Mouse (Mus musculus) thymus, adult 18-20 months (tissue): ENCODE data around the gene Psd.
A peak's percentile ranks its signal among the peaks of the same experiment; 100 is the strongest.

ENCODE experiments used
- DNase-seq, 2 experiments: peaks; one replicate each; pipeline ENCODE4 v3.0.0; 2022; ENCODE audit warnings: mixed read lengths in 2 of 2

The Psd gene

DNA sequence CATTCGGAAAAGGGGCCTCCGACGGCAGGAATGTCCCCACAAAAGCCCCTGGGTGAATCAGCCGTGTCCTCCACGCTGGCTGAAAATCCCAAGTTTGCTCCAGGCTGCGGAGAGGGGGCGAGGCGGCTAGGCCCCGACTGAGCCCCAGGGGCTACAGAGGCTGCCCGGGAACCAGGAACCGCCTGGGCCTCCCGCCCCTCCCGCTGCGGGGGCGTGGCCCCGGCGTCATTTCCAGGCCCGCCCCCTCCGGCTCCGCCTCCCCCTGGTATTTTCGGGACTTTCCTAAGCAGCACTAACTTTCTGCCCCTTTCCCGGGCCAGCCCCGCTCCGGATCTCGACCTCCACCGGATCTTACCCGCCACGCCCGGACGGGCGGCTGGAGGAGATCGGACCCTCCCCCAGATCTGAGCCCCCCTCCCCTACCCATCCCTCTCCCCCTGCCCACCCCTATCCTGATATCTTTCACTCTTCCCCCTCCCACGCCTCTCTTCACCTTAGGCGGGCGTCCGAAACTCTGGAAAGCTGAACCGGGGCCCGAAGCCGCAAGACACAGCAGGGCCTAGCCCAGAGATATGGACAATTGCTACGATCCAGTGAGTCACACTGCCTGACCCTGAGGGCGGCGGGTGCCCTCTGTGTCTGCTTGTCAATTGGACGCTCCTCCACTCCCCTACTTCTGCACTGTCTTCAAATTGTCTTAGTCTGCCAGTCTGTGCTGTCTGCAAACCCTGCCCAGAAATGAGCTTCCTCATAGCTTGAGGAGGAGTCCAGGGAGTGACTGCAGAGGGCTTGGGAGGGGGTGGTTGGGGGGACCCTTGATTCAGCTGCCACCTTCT lies 21.3 kb downstream of the Psd start:
- peak; percentile 82 to 84 for DNase-seq

DNA sequence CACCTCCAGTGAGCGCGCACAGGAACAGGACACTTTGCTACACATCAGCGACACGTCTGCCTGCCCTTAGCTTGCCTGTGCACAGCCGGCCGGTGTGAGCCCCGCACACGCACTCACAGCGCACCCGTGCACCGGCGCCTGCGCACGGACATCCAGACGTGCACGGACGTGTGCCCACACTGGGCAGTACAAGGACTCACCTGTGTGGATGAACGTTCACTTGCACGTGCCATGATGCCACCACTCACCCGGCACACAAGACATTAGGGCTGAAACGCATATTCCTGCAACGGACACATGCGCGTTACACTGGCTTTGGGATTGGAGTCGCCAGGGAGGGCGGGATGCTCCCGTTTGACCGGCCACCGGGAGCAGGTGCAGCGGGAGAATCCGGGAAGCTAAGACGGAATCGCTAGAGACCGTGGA lies 22.0 kb downstream of the Psd start:
- DNase-seq: no peak

DNA sequence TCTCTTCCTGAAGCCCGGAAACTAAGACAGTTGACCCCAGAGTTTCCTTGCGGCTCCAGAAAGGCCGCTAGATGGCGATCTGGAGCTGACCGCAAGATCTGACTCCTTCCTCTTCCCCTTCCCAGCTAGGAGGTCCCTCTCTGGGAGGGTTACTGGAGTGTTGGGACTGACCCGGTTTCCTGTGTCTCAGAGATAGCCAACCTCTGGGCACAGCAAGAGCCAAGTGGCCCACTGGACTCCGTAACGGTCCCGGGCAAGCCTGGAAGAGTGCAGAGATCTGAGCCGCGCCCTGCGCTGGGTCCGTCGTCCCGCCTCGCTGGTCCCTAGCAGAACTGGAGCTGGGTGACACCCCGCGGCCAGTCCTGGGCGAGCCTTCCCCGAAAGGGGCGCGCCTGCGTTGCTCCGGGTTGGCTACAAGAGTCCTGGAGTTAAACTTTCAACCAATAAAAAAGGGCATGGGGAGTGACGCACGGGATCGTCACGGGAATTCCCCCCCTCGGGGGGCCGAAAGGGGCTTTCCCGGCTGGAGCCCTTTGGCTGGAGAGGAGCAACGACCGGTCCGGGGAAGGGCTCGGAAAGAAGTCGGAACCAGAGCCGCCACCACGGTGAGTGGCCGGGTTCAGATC lies 22.6 kb downstream of the Psd start, which contains the start of gene Nfkb2:
TSS of gene Nfkb2 (plus strand) at position 105 of the 626 bp plus-strand sequence.
- peak; percentile 84 to 89 for DNase-seq

DNA sequence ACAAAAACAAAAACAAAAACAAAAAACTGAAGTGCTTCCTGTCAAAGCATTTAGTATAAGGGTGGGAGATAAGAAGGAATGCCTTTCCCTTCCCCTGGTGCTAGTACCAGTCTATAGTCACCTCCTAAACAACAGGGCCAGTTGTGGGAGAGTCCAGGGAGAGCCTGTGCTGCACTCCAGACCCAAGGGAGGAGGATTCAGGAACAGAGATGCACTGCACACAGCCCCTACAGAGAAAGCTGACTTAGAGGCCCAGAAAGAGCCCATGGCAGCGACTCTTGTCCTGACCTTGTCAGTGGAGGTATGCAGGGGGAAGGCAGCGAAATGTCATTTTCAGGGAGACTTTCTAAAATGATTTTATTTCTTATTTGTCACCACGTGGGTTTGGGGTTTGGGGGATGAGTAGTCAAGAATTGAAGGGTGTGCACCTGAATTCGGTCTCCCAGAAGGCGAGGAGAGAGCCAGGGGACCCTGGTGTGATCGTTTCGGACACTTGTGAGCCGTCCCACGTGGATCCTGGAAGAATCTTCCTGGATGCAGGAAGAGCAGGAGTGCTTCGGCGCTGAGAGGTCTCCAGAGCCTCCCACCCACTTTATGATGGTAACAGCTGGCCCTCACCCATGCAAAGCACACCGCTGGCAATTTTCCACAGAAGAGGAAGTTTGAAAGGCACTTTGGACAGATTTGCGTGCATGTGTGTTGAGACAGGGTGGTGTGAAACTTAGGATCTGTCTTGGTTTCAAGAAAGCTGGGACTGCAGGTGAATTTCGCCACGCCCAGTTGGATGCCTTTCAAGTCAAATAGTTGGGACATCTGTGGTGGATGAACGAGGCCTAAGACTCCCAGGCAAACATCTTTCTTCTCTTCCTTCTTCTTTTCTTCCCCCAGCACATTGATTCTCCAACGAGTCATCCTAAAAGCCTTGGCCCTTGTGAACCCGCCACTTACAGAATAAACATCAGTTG lies 23.4 kb downstream of the Psd start:
- no peak for DNase-seq

DNA sequence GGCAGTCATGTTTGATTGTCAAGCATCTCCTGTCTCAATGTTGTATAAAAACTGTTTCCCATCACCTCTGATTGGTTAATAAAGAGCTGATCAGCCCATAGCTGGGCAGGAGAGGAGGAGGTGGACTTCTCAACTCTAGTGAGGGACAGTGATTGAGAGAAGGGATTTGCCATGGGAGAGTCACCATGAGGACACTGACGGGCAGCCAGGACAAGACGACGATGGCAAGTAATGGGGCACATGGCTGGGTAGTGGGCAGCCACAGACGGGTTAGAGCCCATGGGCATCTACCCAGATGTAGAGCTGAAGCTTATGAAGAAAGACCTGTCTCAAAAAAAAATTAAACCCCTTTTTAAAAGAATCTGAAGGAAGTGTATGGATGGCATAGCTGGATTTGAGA lies 24.4 kb downstream of the Psd start:
- DNase-seq: no peak

DNA sequence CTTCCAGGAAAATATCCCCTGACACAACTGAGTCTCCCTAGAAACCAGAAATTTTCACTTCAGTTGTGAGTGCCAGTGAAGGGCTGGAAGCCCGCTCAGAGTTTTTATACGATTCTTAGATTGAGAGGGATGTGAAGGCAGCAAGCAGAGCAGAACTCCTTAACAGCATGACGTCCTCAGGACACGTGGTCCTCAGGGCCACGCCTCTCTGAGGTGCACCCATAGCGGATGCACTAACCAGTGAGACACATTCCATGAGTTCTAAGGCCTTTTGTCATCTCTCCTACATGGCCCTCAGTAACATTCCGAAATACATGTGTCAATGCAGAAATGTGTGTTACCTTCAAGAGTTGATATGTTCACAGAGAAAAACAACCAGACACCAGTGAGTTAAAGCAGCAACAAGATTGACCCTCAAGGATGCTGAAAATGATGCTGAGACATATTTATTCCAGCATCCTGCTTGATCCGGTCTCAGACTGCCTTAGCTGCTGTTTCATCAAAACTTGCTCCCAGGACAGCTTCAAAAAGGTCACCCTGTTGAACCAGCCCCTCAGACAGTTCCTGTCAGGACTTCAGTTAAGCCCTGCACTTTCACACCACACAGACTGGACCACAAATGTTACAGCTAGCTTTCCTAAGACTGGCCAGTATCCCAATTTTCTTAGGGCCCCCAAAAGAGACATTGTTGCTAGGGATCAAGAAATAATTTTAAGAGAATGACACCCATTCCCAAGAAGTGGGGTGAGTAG lies 26.5 kb downstream of the Psd start:
- no peak for DNase-seq

DNA sequence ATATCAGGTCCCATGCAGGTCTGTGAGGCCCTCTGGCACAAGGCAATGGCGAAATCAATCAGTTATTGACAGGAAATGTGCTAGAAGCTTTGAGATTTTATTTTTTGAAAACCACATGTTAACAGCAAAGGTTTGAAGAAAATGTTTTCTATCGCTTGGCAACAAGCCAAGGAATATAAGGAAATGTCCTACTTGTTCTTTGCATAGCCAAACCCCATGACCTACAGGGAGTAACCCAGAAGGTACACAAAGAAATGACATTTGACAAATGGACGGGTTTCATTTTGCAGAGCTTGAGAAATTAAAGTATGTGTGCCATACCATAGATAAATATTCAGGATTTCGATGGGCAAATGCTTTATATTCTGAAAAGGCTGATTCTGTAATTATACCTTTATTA lies 30.0 kb downstream of the Psd start:
- DNase-seq: no peak

DNA sequence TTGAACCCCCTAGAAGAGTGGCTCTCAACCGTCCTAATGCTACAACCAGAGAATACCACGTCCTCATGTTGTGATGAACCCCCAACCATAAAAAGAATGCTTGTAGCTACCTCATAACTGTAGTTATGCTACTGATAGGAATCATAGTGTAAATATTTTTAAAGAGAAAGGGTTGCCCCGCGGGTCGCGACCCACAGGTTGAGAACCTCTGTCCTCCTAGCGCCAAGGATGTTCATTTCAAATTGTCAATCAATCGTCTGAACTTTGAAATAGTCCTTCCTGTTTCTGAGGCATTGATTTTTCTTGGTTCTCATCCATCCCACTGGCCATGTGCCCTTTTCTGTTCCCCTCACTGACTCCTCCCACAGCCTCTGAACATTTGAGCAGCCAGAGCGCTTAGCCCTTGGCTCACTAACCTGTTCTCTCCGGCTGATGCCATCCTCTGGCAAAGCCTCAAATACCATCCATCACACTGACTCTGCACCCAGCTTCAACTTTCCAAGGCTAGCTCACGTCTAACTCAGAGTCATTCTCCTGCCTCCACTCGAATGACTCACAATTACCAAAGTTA lies 36.3 kb downstream of the Psd start:
- DNase-seq: no peak

DNA sequence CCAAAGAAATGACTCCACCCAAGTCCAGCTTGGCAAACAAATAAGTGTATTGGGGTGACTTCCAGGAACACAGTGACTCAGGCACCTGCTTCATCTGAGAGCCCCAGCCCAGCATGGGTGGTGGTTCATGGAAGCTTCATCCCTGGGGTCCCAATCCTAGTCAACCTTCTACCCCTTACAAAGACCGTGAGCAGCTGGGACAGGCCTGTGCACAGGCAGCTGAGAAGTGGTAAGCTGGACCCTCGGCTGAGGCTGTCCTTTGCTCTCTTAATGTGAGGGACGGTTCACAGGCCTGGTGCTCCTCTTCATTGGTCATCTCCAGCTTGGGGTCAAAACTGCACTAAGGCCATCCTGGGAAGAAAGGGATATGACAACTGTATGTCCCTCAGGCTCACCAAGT lies 39.4 kb downstream of the Psd start:
- no peak for DNase-seq

DNA sequence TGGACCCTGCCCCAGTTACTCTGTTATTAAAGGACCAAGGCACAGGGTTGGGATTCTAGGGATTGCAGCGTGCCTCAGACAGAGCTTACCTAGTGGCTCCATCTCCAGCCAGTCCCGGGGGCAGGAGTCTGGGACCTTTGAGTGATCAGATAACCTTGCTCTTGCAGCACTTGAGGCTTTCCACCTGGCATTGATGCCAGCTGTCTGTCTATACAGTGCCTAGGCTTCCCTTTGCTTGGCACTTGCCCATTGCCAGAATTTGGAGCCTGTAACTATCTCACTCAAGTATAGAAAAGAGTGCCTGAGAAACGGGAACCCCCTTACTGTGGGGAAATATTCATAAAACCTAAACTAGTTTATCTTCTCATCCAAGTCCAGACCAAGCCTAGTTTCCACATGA lies 40.0 kb downstream of the Psd start:
- no peak for DNase-seq

DNA sequence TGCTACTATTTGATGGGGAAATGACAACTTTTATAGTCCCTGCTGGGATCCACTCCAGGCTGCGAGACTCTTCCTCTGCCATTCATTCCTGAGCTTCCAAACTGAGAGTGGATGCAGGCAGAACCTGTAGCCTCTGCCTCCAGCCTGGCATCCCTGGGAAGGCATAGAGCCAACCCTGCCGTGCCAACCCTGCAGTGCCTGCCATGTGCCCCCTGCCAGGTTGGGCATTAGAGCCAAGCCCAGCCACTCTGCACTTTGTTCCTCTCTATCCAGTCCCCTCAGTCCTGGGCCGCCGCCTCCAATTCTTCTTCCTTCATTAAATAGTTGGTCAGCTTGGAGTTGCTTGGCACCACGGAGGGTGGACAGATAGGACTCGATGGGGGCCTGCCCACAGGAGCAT lies 40.9 kb downstream of the Psd start:
- no peak for DNase-seq

DNA sequence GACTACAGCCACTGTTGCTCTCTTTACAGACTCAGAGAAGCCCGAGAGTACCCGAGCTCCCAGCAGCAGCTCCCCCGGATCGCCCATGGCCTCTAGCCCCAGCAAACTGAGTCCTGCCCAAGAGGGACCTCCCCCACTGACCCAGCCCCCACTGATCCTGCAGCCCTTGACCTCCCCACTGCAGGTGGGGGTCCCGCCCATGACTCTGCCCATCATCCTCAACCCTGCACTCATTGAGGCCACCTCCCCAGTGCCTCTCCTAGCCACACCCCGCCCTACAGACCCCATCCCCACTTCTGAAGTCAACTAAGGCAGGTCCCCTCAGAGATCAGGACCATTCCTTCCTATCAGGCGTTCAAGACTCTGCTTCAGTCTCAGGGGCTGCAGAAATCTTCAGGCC lies 41.3 kb downstream of the Psd start:
- DNase-seq: no peak

DNA sequence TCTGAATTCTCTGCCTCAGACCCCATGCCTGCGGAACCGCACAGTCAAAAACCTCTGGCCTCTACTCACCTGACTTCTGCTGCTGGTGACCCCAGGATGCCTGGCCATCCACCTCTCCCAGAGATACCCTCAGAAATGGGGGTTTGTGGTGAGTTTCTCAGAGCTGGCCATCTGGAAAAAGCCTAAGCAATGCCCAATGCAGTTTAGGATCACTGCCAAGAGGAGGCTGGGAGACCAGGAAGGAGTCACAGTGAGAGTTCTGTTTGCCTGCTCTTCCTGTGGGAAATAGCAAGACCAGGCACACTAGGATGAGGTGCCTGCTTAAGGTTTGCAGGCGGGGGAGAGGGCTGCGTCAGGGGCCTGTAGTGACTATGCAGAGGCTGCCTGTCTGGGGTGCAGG lies 42.3 kb downstream of the Psd start:
- no peak for DNase-seq

DNA sequence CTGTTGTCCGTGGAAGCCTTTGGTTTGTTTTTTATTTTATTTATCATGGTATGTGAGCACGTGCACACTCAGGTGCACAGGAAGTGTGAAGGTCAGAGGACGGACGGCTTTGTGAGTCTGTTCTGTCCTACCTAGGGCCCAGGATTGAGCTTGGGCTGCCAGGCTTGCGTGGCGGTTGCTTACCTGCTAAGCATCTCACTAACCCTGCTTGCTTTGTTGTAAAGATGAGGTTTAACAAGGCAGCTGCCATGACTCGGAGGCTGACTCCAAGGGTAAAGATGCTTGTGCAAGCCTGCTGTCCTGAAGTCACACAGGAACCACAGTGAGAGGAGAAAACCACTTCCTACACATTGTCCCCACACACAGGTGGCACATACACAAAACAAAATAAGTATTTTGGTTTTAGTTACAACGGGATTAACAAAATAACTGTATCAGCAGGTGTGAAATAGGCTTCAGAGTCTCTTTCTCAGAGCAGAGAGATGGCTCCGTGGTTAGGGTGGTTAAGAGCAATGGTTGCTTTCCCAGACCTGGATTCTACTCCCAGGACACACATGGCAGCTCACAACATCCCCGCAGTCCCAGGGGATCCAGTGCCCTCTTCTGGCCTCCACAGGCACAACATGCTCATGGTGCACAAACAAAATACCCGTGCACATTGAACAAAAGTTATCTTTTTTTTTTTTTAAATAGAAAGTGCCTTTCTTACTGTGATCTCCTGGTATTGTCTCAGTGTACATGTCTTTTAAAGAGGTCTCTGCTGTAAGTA lies 44.7 kb downstream of the Psd start:
- peak in 1 of 2 experiments; percentile 45 for DNase-seq

DNA sequence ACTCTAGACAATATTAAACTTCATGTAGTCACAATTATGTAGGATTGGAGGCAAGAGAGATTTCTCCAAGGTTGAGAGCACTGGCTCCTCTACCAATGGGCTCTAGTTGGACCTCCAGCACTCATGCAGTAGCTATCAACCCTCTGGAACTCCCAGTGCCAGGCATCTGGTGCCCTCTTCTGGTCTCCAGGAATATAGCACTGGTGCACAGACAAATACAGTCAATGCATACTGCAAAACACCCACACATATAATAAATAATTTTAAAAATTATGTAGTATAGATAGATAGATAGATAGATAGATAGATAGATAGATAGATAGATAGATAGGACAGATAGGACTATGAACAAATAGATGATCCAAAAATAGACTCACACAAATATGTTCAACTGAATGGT lies 51.6 kb downstream of the Psd start:
- DNase-seq: no peak

DNA sequence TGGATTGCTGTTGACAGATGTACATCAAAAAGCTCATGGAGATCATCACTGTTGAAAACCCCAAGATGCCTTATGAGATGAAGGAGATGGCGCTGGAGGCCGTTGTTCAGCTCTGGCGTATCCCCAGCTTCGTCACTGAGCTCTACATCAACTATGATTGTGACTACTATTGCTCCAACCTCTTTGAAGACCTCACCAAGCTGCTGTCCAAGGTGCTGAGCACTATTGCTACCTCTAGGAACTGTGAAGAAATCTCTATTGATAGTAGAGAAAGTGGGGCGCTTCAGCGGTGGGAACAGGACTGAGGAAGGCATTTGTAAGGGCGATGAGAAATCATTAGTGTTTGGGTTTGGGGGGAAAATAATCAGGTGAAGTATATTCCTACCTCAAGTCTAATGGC lies 62.2 kb downstream of the Psd start:
- no peak for DNase-seq
